Mouse (Mus musculus): ENCODE data around the gene Man2a2. TPM values are rescaled to one million over a fixed set of nuclear protein-coding genes. Genes with fewer than 3 reads are reported as not detected.
A peak's percentile ranks its signal among the peaks of the same experiment; 100 is the strongest.

Man2a2 gene
- polyA plus RNA-seq, 1 experiment from 2014 or later = 8.5 TPM

- peaks cover 15% of the 10 kb centered on the region; the same call in 1 of the 2 replicates for H3K4me1 ChIP-seq (ENCODE audit: insufficient read depth, low read depth, low read length)
- H3K4me3 ChIP-seq (ENCODE audit: low read depth, low read length) = peak within 1 kb of the TSS; percentile 59
- H3K9ac ChIP-seq (replicated peaks; ENCODE audit: low read depth) = peak within 1 kb of the TSS; percentile 51
- no peaks in the 10 kb centered on the region for H3K27me3 ChIP-seq (replicated peaks; ENCODE audit: insufficient read depth, low read length)
- DNase-seq (ENCODE audit: low spot score) (peak; percentile 93), ATAC-seq (peak; percentile 72)
- H3K36me3 ChIP-seq (ENCODE audit: insufficient read depth, low read length) = peaks cover 12% of the 10 kb centered on the region
- TF ChIP-seq CTCF (IDR thresholded peaks at IDR 0.05) = peak; percentile 81
- no peak for TF ChIP-seq EP300 (IDR thresholded peaks at IDR 0.05)
- 2% methylated on average over 11 of the region's 11 CpGs for WGBS
- H3K9me3 ChIP-seq (ENCODE audit: low read length) = no peaks in the 10 kb centered on the region
- peak within 1 kb of the TSS; percentile 90 for H3K27ac ChIP-seq (ENCODE audit: low read length)
- peak within 1 kb of the TSS; percentile 75 for H3K4me2 ChIP-seq (replicated peaks; ENCODE audit: low read depth, low read length)
Measured at GRCm38 (mm10) chr7:80340793-80341192, 30.4 kb downstream of the Man2a2 start, which contains the start of gene Unc45a. Gene Unc45a, minus strand, starts transcription at chr7:80341005.

GRCm38 (mm10) chr7:80339793-80340628 is 31.2 kb downstream of the Man2a2 start:
- no peaks in the 10 kb centered on the region for H3K27me3 ChIP-seq (replicated peaks; ENCODE audit: insufficient read depth, low read length)
- no peaks in the 10 kb centered on the region for H3K9me3 ChIP-seq (ENCODE audit: low read length)
- peak overlapping the region; percentile 90 for H3K27ac ChIP-seq (ENCODE audit: low read length)
- peak; percentile 98 for DNase-seq (ENCODE audit: low spot score)
- TF ChIP-seq CTCF (IDR thresholded peaks at IDR 0.05) (peak; percentile 88), EP300 (IDR thresholded peaks at IDR 0.05) (no peak)
- peak; percentile 98 for ATAC-seq
- under 1% methylated on average over 44 of the region's 45 CpGs for WGBS
- peak overlapping the region; percentile 51 for H3K9ac ChIP-seq (replicated peaks; ENCODE audit: low read depth)
- peaks cover 15% of the 10 kb centered on the region; the same call in 1 of the 2 replicates for H3K4me1 ChIP-seq (ENCODE audit: insufficient read depth, low read depth, low read length)
- H3K4me3 ChIP-seq (ENCODE audit: low read depth, low read length) = peak overlapping the region; percentile 59
- H3K36me3 ChIP-seq (ENCODE audit: insufficient read depth, low read length) = peaks cover 20% of the 10 kb centered on the region
- peak overlapping the region; percentile 75 for H3K4me2 ChIP-seq (replicated peaks; ENCODE audit: low read depth, low read length)

DNA sequence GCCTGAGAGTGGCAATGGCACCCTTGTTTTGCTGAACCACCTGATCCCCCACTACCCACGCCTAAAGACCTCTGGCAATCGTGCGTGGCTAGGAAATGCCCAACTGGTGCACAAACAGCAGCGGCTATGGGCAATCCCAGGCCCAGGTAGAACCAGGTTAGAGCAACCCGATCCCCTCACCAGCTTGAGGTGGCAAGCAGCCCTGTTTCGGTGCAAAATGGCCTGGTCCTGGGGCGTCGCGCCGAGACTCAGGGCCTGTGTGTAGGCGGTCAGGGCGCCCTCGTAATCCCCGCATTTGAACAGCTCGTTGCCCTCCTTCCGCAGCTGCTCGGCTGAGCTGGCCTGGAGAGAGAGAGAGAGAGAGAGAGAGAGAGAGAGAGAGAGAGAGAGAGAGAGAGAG is 31.8 kb downstream of the Man2a2 start:
- no peaks in the 10 kb centered on the region for H3K27me3 ChIP-seq (replicated peaks; ENCODE audit: insufficient read depth, low read length)
- TF ChIP-seq EP300 (IDR thresholded peaks at IDR 0.05) = no peak
- no peak for TF ChIP-seq CTCF (IDR thresholded peaks at IDR 0.05)
- H3K9ac ChIP-seq (replicated peaks; ENCODE audit: low read depth) = peak overlapping the region; percentile 52
- DNase-seq (ENCODE audit: low spot score) = peak; percentile 32
- H3K4me1 ChIP-seq (ENCODE audit: insufficient read depth, low read depth, low read length) = peaks cover 15% of the 10 kb centered on the region; the same call in 1 of the 2 replicates
- WGBS = 9% methylated on average over 17 of the region's 17 CpGs
- H3K27ac ChIP-seq (ENCODE audit: low read length) = 0 out of 2 replicates have a peak overlapping the region, but pooled peaks have one; percentile 43
- H3K36me3 ChIP-seq (ENCODE audit: insufficient read depth, low read length) = peaks cover 27% of the 10 kb centered on the region
- no peaks in the 10 kb centered on the region for H3K9me3 ChIP-seq (ENCODE audit: low read length)
- no peak for ATAC-seq
- peak overlapping the region; percentile 75 for H3K4me2 ChIP-seq (replicated peaks; ENCODE audit: low read depth, low read length)
- peak overlapping the region; percentile 59 for H3K4me3 ChIP-seq (ENCODE audit: low read depth, low read length)

GRCm38 (mm10) chr7:80336932-80337331 is 34.2 kb downstream of the Man2a2 start:
- Histone ChIP-seq H3K36me3 (ENCODE audit: insufficient read depth, low read length) (peaks cover 46% of the 10 kb centered on the region), H3K9me3 (ENCODE audit: low read length) (no peaks in the 10 kb centered on the region), H3K4me2 (replicated peaks; ENCODE audit: low read depth, low read length) (no peak overlapping the region), H3K4me1 (ENCODE audit: insufficient read depth, low read depth, low read length) (peaks cover 9% of the 10 kb centered on the region; the same call in 1 of the 2 replicates), H3K4me3 (ENCODE audit: low read depth, low read length) (no peak overlapping the region), H3K27ac (ENCODE audit: low read length) (no peak overlapping the region), H3K9ac (replicated peaks; ENCODE audit: low read depth) (no peak overlapping the region), H3K27me3 (replicated peaks; ENCODE audit: insufficient read depth, low read length) (no peaks in the 10 kb centered on the region)
- WGBS = 81% methylated on average over 3 of the region's 3 CpGs
- no peak for ATAC-seq
- TF ChIP-seq EP300 (IDR thresholded peaks at IDR 0.05) = no peak
- TF ChIP-seq CTCF (IDR thresholded peaks at IDR 0.05) = no peak
- DNase-seq (ENCODE audit: low spot score) = no peak

GRCm38 (mm10) chr7:80334848-80335247 is 36.3 kb downstream of the Man2a2 start:
- TF ChIP-seq CTCF (IDR thresholded peaks at IDR 0.05) = no peak
- no peak overlapping the region for H3K4me2 ChIP-seq (replicated peaks; ENCODE audit: low read depth, low read length)
- peaks cover 9% of the 10 kb centered on the region; the same call in 1 of the 2 replicates for H3K4me1 ChIP-seq (ENCODE audit: insufficient read depth, low read depth, low read length)
- H3K9me3 ChIP-seq (ENCODE audit: low read length) = no peaks in the 10 kb centered on the region
- no peak for DNase-seq (ENCODE audit: low spot score)
- H3K4me3 ChIP-seq (ENCODE audit: low read depth, low read length) = no peak overlapping the region
- ATAC-seq = no peak
- no peak overlapping the region for H3K27ac ChIP-seq (ENCODE audit: low read length)
- peaks cover 57% of the 10 kb centered on the region for H3K36me3 ChIP-seq (ENCODE audit: insufficient read depth, low read length)
- no peak overlapping the region for H3K9ac ChIP-seq (replicated peaks; ENCODE audit: low read depth)
- 90% methylated on average over 4 of the region's 4 CpGs for WGBS
- H3K27me3 ChIP-seq (replicated peaks; ENCODE audit: insufficient read depth, low read length) = no peaks in the 10 kb centered on the region

DNA sequence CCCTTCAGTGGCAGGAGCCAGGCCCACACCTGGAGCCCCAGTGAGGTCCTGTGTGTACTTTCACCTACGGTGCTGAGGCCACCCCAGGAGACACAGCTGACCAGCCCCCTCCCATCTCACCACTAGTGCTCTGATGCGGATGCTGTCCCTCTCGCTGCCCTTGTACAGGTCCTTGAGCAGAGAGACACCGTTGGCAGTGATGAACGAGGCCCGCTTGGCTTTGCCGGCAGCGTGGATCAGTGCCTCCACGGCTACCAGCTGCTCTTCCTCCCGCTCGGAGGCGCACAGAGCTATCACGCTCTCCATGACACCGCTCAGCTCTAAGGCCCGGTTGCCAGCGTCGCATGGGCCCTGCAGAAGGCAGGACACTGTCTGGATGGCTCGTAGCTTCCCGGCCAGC is 39.7 kb downstream of the Man2a2 start:
- WGBS = 86% methylated on average over 19 of the region's 19 CpGs
- DNase-seq (ENCODE audit: low spot score) (no peak), ATAC-seq (no peak)
- no peak overlapping the region for H3K4me2 ChIP-seq (replicated peaks; ENCODE audit: low read depth, low read length)
- TF ChIP-seq EP300 (IDR thresholded peaks at IDR 0.05) = no peak
- no peak for TF ChIP-seq CTCF (IDR thresholded peaks at IDR 0.05)
- H3K27me3 ChIP-seq (replicated peaks; ENCODE audit: insufficient read depth, low read length) = no peaks in the 10 kb centered on the region
- H3K36me3 ChIP-seq (ENCODE audit: insufficient read depth, low read length) = peaks cover 72% of the 10 kb centered on the region
- H3K4me1 ChIP-seq (ENCODE audit: insufficient read depth, low read depth, low read length) = no peaks in the 10 kb centered on the region
- no peak overlapping the region for H3K27ac ChIP-seq (ENCODE audit: low read length)
- no peak overlapping the region for H3K4me3 ChIP-seq (ENCODE audit: low read depth, low read length)
- no peak overlapping the region for H3K9ac ChIP-seq (replicated peaks; ENCODE audit: low read depth)
- no peaks in the 10 kb centered on the region for H3K9me3 ChIP-seq (ENCODE audit: low read length)

All from lung, postnatal 0 days (tissue).